Mouse (Mus musculus) G1E (cell line): ENCODE measurements at regions not wholly inside any gene's neighbourhood (a gene's known extent, or its start where the extent isn't known, plus 50 kb on each side); places are given as distances from the start of the nearest gene placed in this dataset.

Source experiments
- ATAC-seq: 2 replicates; pipeline ENCODE4 v1.8.0; 2016; ENCODE audit warnings: mild to moderate bottlenecking; ENCODE audit not compliant: insufficient number of reproducible peaks, poor library complexity, low FRiP score, severe bottlenecking; ENCODE audit errors: extremely low read depth
- DNase-seq: peaks from one replicate; pipeline ENCODE4 v3.0.0; 2012; ENCODE audit warnings: low spot score
- H3K27me3 ChIP-seq: 2 replicates; pipeline ENCODE4 v1.6.1; 2012; ENCODE audit warnings: mild to moderate bottlenecking, low read length, inconsistent platforms; ENCODE audit not compliant: insufficient read depth
- H3K36me3 ChIP-seq: replicated peaks from 2 replicates; pipeline ENCODE3; 2012; ENCODE audit warnings: mild to moderate bottlenecking, inconsistent platforms
- H3K4me1 ChIP-seq: 2 replicates; pipeline ENCODE4 v1.6.1; 2012; ENCODE audit warnings: low read depth, low read length, inconsistent platforms, mixed read lengths; ENCODE audit not compliant: insufficient read depth
- H3K4me3 ChIP-seq: 2 replicates; pipeline ENCODE4 v1.5.1; 2012; ENCODE audit warnings: low read depth, mild to moderate bottlenecking, inconsistent platforms, low read length, moderate library complexity, mixed read lengths
- H3K9me3 ChIP-seq: replicated peaks from 2 replicates; pipeline ENCODE4 v1.6.1; 2012; ENCODE audit warnings: inconsistent platforms
- CTCF ChIP-seq: IDR thresholded peaks from 2 replicates; pipeline ENCODE4 v1.5.1; 2012; ENCODE audit warnings: low read depth, low read length, inconsistent platforms, mixed read lengths
- GATA1 ChIP-seq: IDR thresholded peaks from 2 replicates; pipeline ENCODE4 v1.6.1; 2012; ENCODE audit warnings: borderline replicate concordance, low read length, inconsistent platforms, mixed read lengths
- GATA2 ChIP-seq: IDR thresholded peaks from 2 replicates; pipeline ENCODE4 v1.6.1; 2012; ENCODE audit warnings: low read depth, low read length, inconsistent platforms, borderline replicate concordance
- POLR2AphosphoS5 ChIP-seq: IDR thresholded peaks from 2 replicates; pipeline ENCODE4 v1.6.1; 2012; ENCODE audit warnings: low read depth, low read length, inconsistent platforms; ENCODE audit not compliant: insufficient replicate concordance
- TAL1 ChIP-seq: conservative IDR thresholded peaks from 2 replicates; pipeline ENCODE4 v1.6.1; 2012; ENCODE audit warnings: low read depth, low read length, inconsistent platforms, mixed read lengths

DNA sequence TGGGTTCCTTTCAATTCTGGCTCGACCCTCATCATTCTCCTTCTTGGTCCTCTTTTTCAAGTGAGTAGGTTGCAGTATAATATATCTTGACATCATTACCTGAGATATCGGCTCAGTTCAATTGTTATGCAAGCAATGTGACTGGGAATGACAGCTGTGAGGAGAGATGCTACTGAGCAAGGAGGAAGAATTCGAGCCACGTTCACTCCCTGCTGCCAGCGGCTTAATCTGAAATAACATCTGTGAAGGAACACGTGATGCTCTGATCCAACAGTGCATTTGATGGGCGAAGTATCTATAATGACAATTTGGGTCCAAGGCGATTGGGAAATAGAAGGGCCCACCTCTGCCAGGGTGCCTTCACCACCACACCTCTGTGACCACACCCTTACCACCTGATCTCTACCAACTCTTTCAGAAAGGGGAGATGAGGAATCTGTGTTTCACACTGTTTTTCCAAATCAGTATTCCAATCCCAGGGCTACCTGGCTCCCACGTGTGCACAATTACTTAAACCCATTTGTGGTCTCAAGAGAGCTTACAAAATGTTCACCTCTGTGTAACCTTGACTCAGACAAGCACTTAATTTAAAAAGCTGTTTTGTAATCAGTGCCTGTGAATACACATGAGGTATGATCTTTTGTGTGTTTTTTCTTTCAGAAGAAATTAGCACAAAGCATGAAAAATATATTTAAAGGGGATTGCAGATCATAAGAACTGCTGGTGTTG is 248.6 kb upstream of the Sash1 start:
- ATAC-seq (no peak), DNase-seq (no peak)
- Histone ChIP-seq H3K27me3 (no peaks in the 10 kb centered on the region), H3K4me3 (no peak overlapping the region), H3K36me3 (no peaks in the 10 kb centered on the region), H3K9me3 (0 out of 2 replicates have a peak, but pooled peaks cover 3% of the 10 kb centered on the region), H3K4me1 (no peaks in the 10 kb centered on the region)
- TF ChIP-seq TAL1 (no peak), GATA1 (no peak), POLR2AphosphoS5 (no peak), GATA2 (no peak), CTCF (no peak)

- no peak for TF ChIP-seq GATA1
- H3K4me1 ChIP-seq = no peaks in the 10 kb centered on the region
- DNase-seq (no peak), ATAC-seq (no peak)
- H3K36me3 ChIP-seq = no peaks in the 10 kb centered on the region
- H3K9me3 ChIP-seq = 0 out of 2 replicates have a peak, but pooled peaks cover 3% of the 10 kb centered on the region
- no peak overlapping the region for H3K4me3 ChIP-seq
- no peaks in the 10 kb centered on the region for H3K27me3 ChIP-seq
Measured at GRCm38 (mm10) chr10:9130061-9130460, 244.2 kb upstream of the Sash1 start.

- Histone ChIP-seq H3K9me3 (0 out of 2 replicates have a peak, but pooled peaks cover 6% of the 10 kb centered on the region), H3K4me3 (no peak overlapping the region), H3K36me3 (no peaks in the 10 kb centered on the region), H3K4me1 (no peaks in the 10 kb centered on the region), H3K27me3 (no peaks in the 10 kb centered on the region)
- DNase-seq = no peak
- no peak for ATAC-seq
- TF ChIP-seq GATA2 = no peak
- no peak for TF ChIP-seq CTCF
- no peak for TF ChIP-seq TAL1
- no peak for TF ChIP-seq GATA1
- no peak for TF ChIP-seq POLR2AphosphoS5
Measured at GRCm38 (mm10) chr10:9119249-9119648, 233.4 kb upstream of the Sash1 start.

DNA sequence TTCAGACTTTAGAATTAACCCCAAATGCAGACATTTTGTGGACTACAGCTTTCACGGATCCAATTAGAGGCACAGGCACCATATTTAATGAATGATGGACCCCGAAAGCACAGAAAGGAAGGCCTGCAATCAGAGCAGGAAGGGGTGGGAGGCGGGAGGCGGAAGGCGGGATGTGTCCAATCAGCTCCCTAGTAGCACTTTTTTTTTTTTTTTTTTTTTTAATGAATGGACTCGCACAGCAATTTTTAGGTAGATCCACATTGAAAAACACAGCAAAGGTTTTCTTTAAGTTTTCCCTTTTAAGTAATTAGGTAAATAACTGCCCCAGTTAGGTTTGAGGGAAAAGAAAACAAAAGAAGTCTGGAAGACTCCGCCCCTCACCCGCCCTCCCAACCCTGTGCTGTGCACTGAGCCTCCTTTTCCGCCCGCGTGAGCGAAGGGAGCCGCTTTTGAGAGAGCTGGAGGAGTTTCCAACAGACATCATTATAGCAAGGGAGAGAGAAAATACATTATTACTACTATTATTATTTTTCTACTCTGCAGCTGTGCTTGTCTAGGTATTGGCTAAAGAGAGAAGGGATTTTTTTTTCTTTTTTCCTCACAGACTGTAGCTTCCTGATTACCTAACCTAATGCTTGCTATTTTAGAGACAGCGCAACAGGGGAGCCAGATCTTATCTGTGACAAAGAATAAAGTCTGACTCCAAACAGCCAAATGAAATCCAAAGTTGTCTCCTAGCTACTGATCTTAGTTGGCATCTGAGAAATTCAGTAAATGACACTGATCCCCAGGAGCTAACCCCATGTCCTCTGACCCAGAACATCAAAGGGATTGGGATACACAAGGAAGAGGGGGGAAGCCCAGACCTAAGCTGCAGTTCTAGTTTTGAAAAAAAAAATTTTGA is 232.0 kb upstream of the Sash1 start:
- ATAC-seq (no peak), DNase-seq (no peak)
- TF ChIP-seq TAL1 (no peak), CTCF (no peak), POLR2AphosphoS5 (no peak), GATA2 (no peak), GATA1 (no peak)
- Histone ChIP-seq H3K36me3 (no peaks in the 10 kb centered on the region), H3K4me1 (no peaks in the 10 kb centered on the region), H3K27me3 (no peaks in the 10 kb centered on the region), H3K9me3 (0 out of 2 replicates have a peak, but pooled peaks cover 6% of the 10 kb centered on the region), H3K4me3 (no peak overlapping the region)

DNA sequence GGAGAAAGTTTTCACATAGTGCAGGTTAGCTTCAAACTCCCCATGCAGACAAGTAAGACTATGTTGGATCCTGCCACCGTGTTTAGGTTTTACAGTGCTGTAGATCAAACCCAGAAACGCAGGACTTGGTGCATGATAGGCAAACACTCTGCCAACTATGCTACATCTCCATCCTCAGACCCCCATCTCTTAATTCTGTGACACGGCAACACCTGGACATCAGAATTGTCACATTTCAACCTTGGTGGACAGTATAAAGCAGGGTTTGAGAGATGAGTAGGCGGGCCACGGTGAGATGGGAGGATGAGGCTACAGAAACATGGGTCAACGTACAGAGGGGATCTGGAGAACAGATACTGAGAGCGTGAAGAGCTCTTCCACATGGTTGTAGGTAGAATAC is 231.3 kb upstream of the Sash1 start:
- no peaks in the 10 kb centered on the region for H3K27me3 ChIP-seq
- H3K9me3 ChIP-seq = 0 out of 2 replicates have a peak, but pooled peaks cover 6% of the 10 kb centered on the region
- ATAC-seq (no peak), DNase-seq (no peak)
- no peaks in the 10 kb centered on the region for H3K4me1 ChIP-seq
- H3K36me3 ChIP-seq = no peaks in the 10 kb centered on the region
- H3K4me3 ChIP-seq = no peak overlapping the region
- TF ChIP-seq TAL1 = no peak
- TF ChIP-seq POLR2AphosphoS5 = no peak
- TF ChIP-seq GATA2 = no peak
- TF ChIP-seq GATA1 = no peak
- no peak for TF ChIP-seq CTCF

- no peak for DNase-seq
- no peaks in the 10 kb centered on the region for H3K4me1 ChIP-seq
- H3K9me3 ChIP-seq = 0 out of 2 replicates have a peak, but pooled peaks cover 6% of the 10 kb centered on the region
- ATAC-seq = no peak
- no peak for TF ChIP-seq CTCF
- TF ChIP-seq POLR2AphosphoS5 = no peak
- TF ChIP-seq TAL1 = no peak
- TF ChIP-seq GATA2 = no peak
- TF ChIP-seq GATA1 = no peak
- H3K36me3 ChIP-seq = no peaks in the 10 kb centered on the region
- no peak overlapping the region for H3K4me3 ChIP-seq
- no peaks in the 10 kb centered on the region for H3K27me3 ChIP-seq
Measured at GRCm38 (mm10) chr10:9113706-9114105, 227.8 kb upstream of the Sash1 start.
